Mouse (Mus musculus) mouse trophoblast stem cell (cell line): ENCODE data around the gene Tmprss6.

Experiments
- in situ Hi-C, 2 experiments: fragments of 300-500 bp; cut with MseI, MboI; formaldehyde crosslinking; loops; 2 replicates in 1 of 2; 3 replicates in 1 of 2; pipeline ENCODE4 v1.15.1; 2025

Gene Tmprss6

GRCm38 (mm10) chr15:78468379-78468937 lies at the start of gene Tmprss6:
Tmprss6 (minus strand) TSS chr15:78468634.
- in situ Hi-C loops, result no loop called here

- in situ Hi-C loops, result no loop called here
These were observed 49.8 kb upstream of the Tmprss6 start for GRCm38 (mm10) chr15:78518221-78518620.

- in situ Hi-C loops, result no loop called here
These were observed 47.3 kb upstream of the Tmprss6 start for GRCm38 (mm10) chr15:78515759-78516158.

- in situ Hi-C loops, result no loop called here
These were observed 46.1 kb upstream of the Tmprss6 start for GRCm38 (mm10) chr15:78514393-78515146.

- in situ Hi-C loops, result no loop called here
These were observed 44.6 kb upstream of the Tmprss6 start for GRCm38 (mm10) chr15:78513019-78513418.

- in situ Hi-C loops, result no loop called here
These were observed 43.5 kb upstream of the Tmprss6 start for GRCm38 (mm10) chr15:78511951-78512350.

GRCm38 (mm10) chr15:78510736-78511135 lies 42.3 kb upstream of the Tmprss6 start:
- in situ Hi-C loops, result no loop called here

- in situ Hi-C loops, result no loop called here
These were observed 41.7 kb upstream of the Tmprss6 start for GRCm38 (mm10) chr15:78510121-78510576.

GRCm38 (mm10) chr15:78509297-78509899 lies 41.0 kb upstream of the Tmprss6 start:
- in situ Hi-C loops, result no loop called here

- in situ Hi-C loops, result no loop called here
These were observed 40.0 kb upstream of the Tmprss6 start for GRCm38 (mm10) chr15:78508443-78508842.

- in situ Hi-C loops, result no loop called here
These were observed 37.1 kb upstream of the Tmprss6 start for GRCm38 (mm10) chr15:78505541-78505940.

GRCm38 (mm10) chr15:78504816-78505215 lies 36.4 kb upstream of the Tmprss6 start:
- in situ Hi-C loops, result no loop called here

GRCm38 (mm10) chr15:78504013-78504412 lies 35.6 kb upstream of the Tmprss6 start:
- in situ Hi-C loops, result no loop called here

- in situ Hi-C loops, result no loop called here
These were observed 34.2 kb upstream of the Tmprss6 start for GRCm38 (mm10) chr15:78502437-78503132.

- in situ Hi-C loops, result no loop called here
These were observed 26.6 kb upstream of the Tmprss6 start, which contains the start of gene Il2rb for GRCm38 (mm10) chr15:78494968-78495406. Il2rb (minus strand) TSS chr15:78495271.

GRCm38 (mm10) chr15:78493401-78494010 lies 25.1 kb upstream of the Tmprss6 start:
- in situ Hi-C loops, result no loop called here

- in situ Hi-C loops, result no loop called here
These were observed 22.9 kb upstream of the Tmprss6 start for GRCm38 (mm10) chr15:78491301-78491700.

- in situ Hi-C loops, result no loop called here
These were observed 21.5 kb upstream of the Tmprss6 start for GRCm38 (mm10) chr15:78489906-78490305.

- in situ Hi-C loops, result no loop called here
These were observed 20.8 kb upstream of the Tmprss6 start for GRCm38 (mm10) chr15:78489248-78489647.

- in situ Hi-C loops, result no loop called here
These were observed 18.6 kb upstream of the Tmprss6 start for GRCm38 (mm10) chr15:78487066-78487465.

GRCm38 (mm10) chr15:78486564-78486963 lies 18.1 kb upstream of the Tmprss6 start:
- in situ Hi-C loops, result no loop called here

GRCm38 (mm10) chr15:78483311-78483710 lies 14.9 kb upstream of the Tmprss6 start:
- in situ Hi-C loops, result no loop called here
